Mouse (Mus musculus) A20 (cell line): Measurements from ENCODE around the gene Kcnip1.
A peak's percentile ranks its signal among the peaks of the same experiment; 100 is the strongest.

Experiments
- DNase-seq: peaks from one replicate; pipeline ENCODE4 v3.0.0-alpha.2; 2011; ENCODE audit warnings: low read depth, low spot score

Gene Kcnip1

GRCm38 (mm10) chr11:33992938-33993337, at the start of gene Kcnip1:
Gene Kcnip1 (minus strand): TSS chr11:33993152.
- no peak for DNase-seq

- no peak for DNase-seq
These were observed 47.1 kb upstream of the Kcnip1 start for GRCm38 (mm10) chr11:34040061-34040460.

- no peak for DNase-seq
These were observed 43.1 kb upstream of the Kcnip1 start for GRCm38 (mm10) chr11:34035909-34036658.

GRCm38 (mm10) chr11:34034794-34035193, 41.8 kb upstream of the Kcnip1 start:
- DNase-seq, result no peak

- no peak for DNase-seq
These were observed 41.1 kb upstream of the Kcnip1 start for GRCm38 (mm10) chr11:34034008-34034505.

- peak; percentile 91 for DNase-seq
These were observed 38.3 kb upstream of the Kcnip1 start for GRCm38 (mm10) chr11:34031015-34031805.

- no peak for DNase-seq
These were observed 36.7 kb upstream of the Kcnip1 start for GRCm38 (mm10) chr11:34029658-34030057.

- DNase-seq, result no peak
These were observed 32.1 kb upstream of the Kcnip1 start for GRCm38 (mm10) chr11:34025091-34025490.

- peak; percentile 47 for DNase-seq
These were observed 19.2 kb upstream of the Kcnip1 start for GRCm38 (mm10) chr11:34012007-34012652.

- peak; percentile 40 for DNase-seq
These were observed 17.9 kb upstream of the Kcnip1 start for GRCm38 (mm10) chr11:34010859-34011172.

- no peak for DNase-seq
These were observed 17.3 kb upstream of the Kcnip1 start for GRCm38 (mm10) chr11:34010133-34010858.

- no peak for DNase-seq
These were observed 16.6 kb upstream of the Kcnip1 start for GRCm38 (mm10) chr11:34009316-34010087.

- peak; percentile 83 for DNase-seq
These were observed 15.8 kb upstream of the Kcnip1 start for GRCm38 (mm10) chr11:34008702-34009101.

- peak; percentile 68 for DNase-seq
These were observed 15.3 kb upstream of the Kcnip1 start for GRCm38 (mm10) chr11:34008214-34008613.

- no peak for DNase-seq
These were observed 14.7 kb upstream of the Kcnip1 start for GRCm38 (mm10) chr11:34007616-34008015.

- DNase-seq, result no peak
These were observed 9.6 kb upstream of the Kcnip1 start for GRCm38 (mm10) chr11:34002593-34002965.

- peak; percentile 56 for DNase-seq
These were observed 9.1 kb upstream of the Kcnip1 start for GRCm38 (mm10) chr11:34001938-34002592.

GRCm38 (mm10) chr11:34000416-34000815, 7.5 kb upstream of the Kcnip1 start:
- DNase-seq, result no peak

GRCm38 (mm10) chr11:33998244-33998643, 5.3 kb upstream of the Kcnip1 start:
- no peak for DNase-seq

- DNase-seq, result no peak
These were observed 544 bp upstream of the Kcnip1 start for GRCm38 (mm10) chr11:33993496-33993895.
